Mouse (Mus musculus): ENCODE measurements around the gene Cdh18.

Cdh18 gene

GRCm38 (mm10) chr15:23453331-23453730 is 904.5 kb downstream of the Cdh18 start:
- in situ Hi-C loops (cut with MseI, MboI): no loop called here

- in situ Hi-C loops (cut with MseI, MboI): no loop called here
Measured at GRCm38 (mm10) chr15:23455344-23455743, 906.5 kb downstream of the Cdh18 start.

GRCm38 (mm10) chr15:23457401-23457800 is 908.6 kb downstream of the Cdh18 start:
- in situ Hi-C loops (cut with MseI, MboI): no loop called here

GRCm38 (mm10) chr15:23470527-23471475 is 922.0 kb downstream of the Cdh18 start:
- in situ Hi-C loops (cut with MseI, MboI): no loop called here

GRCm38 (mm10) chr15:23486306-23486705 is 937.5 kb downstream of the Cdh18 start:
- in situ Hi-C loops (cut with MseI, MboI): loop anchor here (25.0 kb wide), 1 partner anchor 926 kb away; no protein-coding TSS in a partner anchor

- in situ Hi-C loops (cut with MseI, MboI): no loop called here
Measured at GRCm38 (mm10) chr15:23506480-23506879, 957.7 kb downstream of the Cdh18 start.

GRCm38 (mm10) chr15:23509694-23510093 is 960.9 kb downstream of the Cdh18 start:
- in situ Hi-C loops (cut with MseI, MboI): no loop called here

GRCm38 (mm10) chr15:23515786-23516185 is 967.0 kb downstream of the Cdh18 start:
- in situ Hi-C loops (cut with MseI, MboI): no loop called here

- in situ Hi-C loops (cut with MseI, MboI): no loop called here
Measured at GRCm38 (mm10) chr15:23518079-23518478, 969.3 kb downstream of the Cdh18 start.
